Mouse (Mus musculus) c-Kit-positive CD71-positive TER-119-positive erythroid progenitor cells, embryonic 14.5 days (primary cell): ENCODE data around the gene Kcnd3.

Experiments
- DNase-seq: peaks from one replicate; pipeline ENCODE4 v3.0.0-alpha.2; 2013; ENCODE audit warnings: low spot score

The Kcnd3 gene

GRCm38 (mm10) chr3:105722510-105722909 lies 270.4 kb downstream of the Kcnd3 start:
- no peak for DNase-seq
